Mouse (Mus musculus): Measurements from ENCODE around the gene Tmem123. TPM values are rescaled to one million over a fixed set of nuclear protein-coding genes. Genes with fewer than 3 reads are reported as not detected.
A peak's percentile ranks its signal among the peaks of the same experiment; 100 is the strongest.

Tmem123 gene
- polyA plus RNA-seq, 1 experiment from 2014 or later: 13.0 TPM

GRCm38 (mm10) chr9:7779786-7780185, 15.9 kb downstream of the Tmem123 start:
- Histone ChIP-seq H3K4me1 (ENCODE audit: control insufficient read depth, insufficient read depth, low read length) (no peaks in the 10 kb centered on the region), H3K4me3 (ENCODE audit: low read depth, low read length) (no peak overlapping the region), H3K27ac (ENCODE audit: low read depth, low read length) (no peak overlapping the region), H3K9ac (replicated peaks; ENCODE audit: low read depth, low read length) (no peak overlapping the region), H3K4me2 (ENCODE audit: low read depth, low read length) (no peak overlapping the region), H3K27me3 (ENCODE audit: control insufficient read depth, insufficient read depth, low read length) (no peaks in the 10 kb centered on the region), H3K9me3 (ENCODE audit: control insufficient read depth, low read length) (no peaks in the 10 kb centered on the region), H3K36me3 (ENCODE audit: control insufficient read depth, insufficient read depth, low read length) (no peaks in the 10 kb centered on the region)
- ATAC-seq (ENCODE audit: low read depth): no peak
- WGBS: 98% methylated on average over 4 of the region's 4 CpGs

- ATAC-seq (ENCODE audit: low read depth): no peak
- WGBS: 98% methylated on average over 8 of the region's 8 CpGs
- Histone ChIP-seq H3K36me3 (ENCODE audit: control insufficient read depth, insufficient read depth, low read length) (no peaks in the 10 kb centered on the region), H3K4me1 (ENCODE audit: control insufficient read depth, insufficient read depth, low read length) (no peaks in the 10 kb centered on the region), H3K27me3 (ENCODE audit: control insufficient read depth, insufficient read depth, low read length) (no peaks in the 10 kb centered on the region), H3K27ac (ENCODE audit: low read depth, low read length) (no peak overlapping the region), H3K4me2 (ENCODE audit: low read depth, low read length) (no peak overlapping the region), H3K9ac (replicated peaks; ENCODE audit: low read depth, low read length) (no peak overlapping the region), H3K4me3 (ENCODE audit: low read depth, low read length) (no peak overlapping the region), H3K9me3 (ENCODE audit: control insufficient read depth, low read length) (no peaks in the 10 kb centered on the region)
These were observed 16.7 kb downstream of the Tmem123 start for GRCm38 (mm10) chr9:7780250-7781150.

GRCm38 (mm10) chr9:7783823-7784614, 20.2 kb downstream of the Tmem123 start:
- H3K4me2 ChIP-seq (ENCODE audit: low read depth, low read length): no peak overlapping the region
- no peak overlapping the region for H3K27ac ChIP-seq (ENCODE audit: low read depth, low read length)
- H3K9ac ChIP-seq (replicated peaks; ENCODE audit: low read depth, low read length): no peak overlapping the region
- H3K4me1 ChIP-seq (ENCODE audit: control insufficient read depth, insufficient read depth, low read length): no peaks in the 10 kb centered on the region
- H3K9me3 ChIP-seq (ENCODE audit: control insufficient read depth, low read length): no peaks in the 10 kb centered on the region
- H3K36me3 ChIP-seq (ENCODE audit: control insufficient read depth, insufficient read depth, low read length): no peaks in the 10 kb centered on the region
- ATAC-seq (ENCODE audit: low read depth): no peak
- no peak overlapping the region for H3K4me3 ChIP-seq (ENCODE audit: low read depth, low read length)
- no peaks in the 10 kb centered on the region for H3K27me3 ChIP-seq (ENCODE audit: control insufficient read depth, insufficient read depth, low read length)
- 85% methylated on average over 15 of the region's 15 CpGs for WGBS

- Histone ChIP-seq H3K36me3 (ENCODE audit: control insufficient read depth, insufficient read depth, low read length) (no peaks in the 10 kb centered on the region), H3K27ac (ENCODE audit: low read depth, low read length) (no peak overlapping the region), H3K4me2 (ENCODE audit: low read depth, low read length) (no peak overlapping the region), H3K4me1 (ENCODE audit: control insufficient read depth, insufficient read depth, low read length) (no peaks in the 10 kb centered on the region), H3K27me3 (ENCODE audit: control insufficient read depth, insufficient read depth, low read length) (no peaks in the 10 kb centered on the region), H3K9ac (replicated peaks; ENCODE audit: low read depth, low read length) (no peak overlapping the region), H3K9me3 (ENCODE audit: control insufficient read depth, low read length) (no peaks in the 10 kb centered on the region), H3K4me3 (ENCODE audit: low read depth, low read length) (no peak overlapping the region)
- WGBS: 44% methylated on average over 1 of the region's 1 CpGs
- 0 out of 2 replicates have a peak, but pooled peaks have one; percentile 19 for ATAC-seq (ENCODE audit: low read depth)
These were observed 20.8 kb downstream of the Tmem123 start for GRCm38 (mm10) chr9:7784615-7785012.

- Histone ChIP-seq H3K27ac (ENCODE audit: low read depth, low read length) (no peak overlapping the region), H3K9ac (replicated peaks; ENCODE audit: low read depth, low read length) (no peak overlapping the region), H3K4me1 (ENCODE audit: control insufficient read depth, insufficient read depth, low read length) (no peaks in the 10 kb centered on the region), H3K36me3 (ENCODE audit: control insufficient read depth, insufficient read depth, low read length) (no peaks in the 10 kb centered on the region), H3K4me2 (ENCODE audit: low read depth, low read length) (no peak overlapping the region), H3K9me3 (ENCODE audit: control insufficient read depth, low read length) (no peaks in the 10 kb centered on the region), H3K27me3 (ENCODE audit: control insufficient read depth, insufficient read depth, low read length) (no peaks in the 10 kb centered on the region), H3K4me3 (ENCODE audit: low read depth, low read length) (no peak overlapping the region)
- ATAC-seq (ENCODE audit: low read depth): no peak
- WGBS: 87% methylated on average over 3 of the region's 3 CpGs
These were observed 21.6 kb downstream of the Tmem123 start for GRCm38 (mm10) chr9:7785396-7785795.

- Histone ChIP-seq H3K27me3 (ENCODE audit: control insufficient read depth, insufficient read depth, low read length) (no peaks in the 10 kb centered on the region), H3K36me3 (ENCODE audit: control insufficient read depth, insufficient read depth, low read length) (no peaks in the 10 kb centered on the region), H3K4me1 (ENCODE audit: control insufficient read depth, insufficient read depth, low read length) (no peaks in the 10 kb centered on the region), H3K4me3 (ENCODE audit: low read depth, low read length) (no peak overlapping the region), H3K9me3 (ENCODE audit: control insufficient read depth, low read length) (no peaks in the 10 kb centered on the region), H3K27ac (ENCODE audit: low read depth, low read length) (no peak overlapping the region), H3K9ac (replicated peaks; ENCODE audit: low read depth, low read length) (no peak overlapping the region), H3K4me2 (ENCODE audit: low read depth, low read length) (no peak overlapping the region)
- WGBS: 92% methylated on average over 7 of the region's 7 CpGs
- no peak for ATAC-seq (ENCODE audit: low read depth)
These were observed 22.2 kb downstream of the Tmem123 start for GRCm38 (mm10) chr9:7786086-7786485.

- no peak for ATAC-seq (ENCODE audit: low read depth)
- no peaks in the 10 kb centered on the region for H3K9me3 ChIP-seq (ENCODE audit: control insufficient read depth, low read length)
- 86% methylated on average over 6 of the region's 6 CpGs for WGBS
These were observed 24.6 kb downstream of the Tmem123 start for GRCm38 (mm10) chr9:7788411-7788810.

GRCm38 (mm10) chr9:7789764-7790575, 26.1 kb downstream of the Tmem123 start:
- no peak for ATAC-seq (ENCODE audit: low read depth)
- WGBS: 96% methylated on average over 8 of the region's 8 CpGs
- Histone ChIP-seq H3K9ac (replicated peaks; ENCODE audit: low read depth, low read length) (no peak overlapping the region), H3K27me3 (ENCODE audit: control insufficient read depth, insufficient read depth, low read length) (no peaks in the 10 kb centered on the region), H3K4me3 (ENCODE audit: low read depth, low read length) (no peak overlapping the region), H3K4me1 (ENCODE audit: control insufficient read depth, insufficient read depth, low read length) (no peaks in the 10 kb centered on the region), H3K36me3 (ENCODE audit: control insufficient read depth, insufficient read depth, low read length) (no peaks in the 10 kb centered on the region; the same call in 1 of the 2 replicates), H3K27ac (ENCODE audit: low read depth, low read length) (no peak overlapping the region), H3K9me3 (ENCODE audit: control insufficient read depth, low read length) (no peaks in the 10 kb centered on the region), H3K4me2 (ENCODE audit: low read depth, low read length) (no peak overlapping the region)

More at GRCm38 (mm10) chr9:7788411-7788810, 24.6 kb downstream of the Tmem123 start:
- H3K4me2 ChIP-seq (ENCODE audit: low read depth, low read length): no peak overlapping the region
- H3K4me1 ChIP-seq (ENCODE audit: control insufficient read depth, insufficient read depth, low read length): no peaks in the 10 kb centered on the region
- H3K36me3 ChIP-seq (ENCODE audit: control insufficient read depth, insufficient read depth, low read length): no peaks in the 10 kb centered on the region; the same call in 1 of the 2 replicates
- H3K9ac ChIP-seq (replicated peaks; ENCODE audit: low read depth, low read length): no peak overlapping the region
- no peak overlapping the region for H3K27ac ChIP-seq (ENCODE audit: low read depth, low read length)
- no peaks in the 10 kb centered on the region for H3K27me3 ChIP-seq (ENCODE audit: control insufficient read depth, insufficient read depth, low read length)
- H3K4me3 ChIP-seq (ENCODE audit: low read depth, low read length): no peak overlapping the region

Measured in neural tube, embryonic 14.5 days (tissue).